Comparison of ENCODE assay signal across 27 mouse cellular contexts in genomic region chr8:117798066-117798465, GRCm38 (mm10).
"Had no signal": no experiment of that assay in that cellular context is flagged by ENCODE, and none has a peak within 500 bp of the region (broad histone marks: within the 10 kb centered on the region; RNA-seq: fewer than 3 reads in every experiment).

No protein-coding gene starts in this region.

- H3K27ac ChIP-seq: gastrocnemius, adult 2 months; heart, embryonic 10.5 days; hindbrain, embryonic 10.5 days; hindbrain, embryonic 12.5 days; hindbrain, embryonic 14.5 days; intestine, embryonic 15.5 days; layer of hippocampus, adult 2 months; limb, embryonic 13.5 days; limb, embryonic 15.5 days; liver, embryonic 12.5 days; liver, embryonic 14.5 days had no signal

- H3K4me3 ChIP-seq: gastrocnemius, adult 2 months; heart, embryonic 10.5 days; heart, embryonic 12.5 days; hindbrain, embryonic 10.5 days; hindbrain, embryonic 12.5 days; intestine, embryonic 15.5 days; layer of hippocampus, adult 2 months; limb, embryonic 13.5 days; limb, embryonic 15.5 days; liver, embryonic 12.5 days had no signal

- H3K4me2 ChIP-seq: heart, embryonic 12.5 days; hindbrain, embryonic 12.5 days; hindbrain, embryonic 14.5 days; intestine, embryonic 15.5 days; limb, embryonic 13.5 days; limb, embryonic 15.5 days; liver, embryonic 12.5 days had no signal

- ATAC-seq: hindbrain, embryonic 16.5 days; inflammation-experienced regulatory T-cells, adult 6 months; intestine, embryonic 15.5 days; intestine, postnatal 0 days; liver, embryonic 12.5 days had no signal

- H3K9ac ChIP-seq: heart, embryonic 12.5 days; hindbrain, embryonic 12.5 days; hindbrain, embryonic 14.5 days; intestine, embryonic 15.5 days; limb, embryonic 13.5 days; limb, embryonic 15.5 days; liver, embryonic 12.5 days; liver, embryonic 14.5 days had no signal

- DNase-seq: gastrocnemius, adult 2 months; gastrocnemius, postnatal 10 days; gastrocnemius, postnatal 25 days; heart, adult 18-20 months; heart, postnatal 10 days; heart, postnatal 4 days; kidney, adult 18-20 months; kidney, adult 8-10 months; kidney, postnatal 10 days; kidney, postnatal 25 days; kidney, postnatal 4 days; layer of hippocampus, postnatal 36 days; left cerebral cortex, postnatal 4 days had no signal

- H3K27me3 ChIP-seq: heart, embryonic 12.5 days; hindbrain, embryonic 12.5 days; intestine, embryonic 15.5 days; limb, embryonic 13.5 days; limb, embryonic 15.5 days; liver, embryonic 12.5 days had no signal

- H3K9me3 ChIP-seq: heart, embryonic 10.5 days; heart, embryonic 12.5 days; hindbrain, embryonic 10.5 days; hindbrain, embryonic 12.5 days; intestine, embryonic 15.5 days; limb, embryonic 13.5 days; limb, embryonic 15.5 days; liver, embryonic 12.5 days had no signal
